Mouse (Mus musculus): ENCODE results near the gene Taok2. TPM values are rescaled to one million over a fixed set of nuclear protein-coding genes. Genes with fewer than 3 reads are reported as not detected.
A peak's percentile ranks its signal among the peaks of the same experiment; 100 is the strongest.

Taok2 gene
- 23.0 and 24.0 TPM in 2 replicates for polyA plus RNA-seq (2014; fragmentation: Nextera tagmentation; extraction: Ambion mirVana)

GRCm38 (mm10) chr7:126884286-126885164, at the start of gene Taok2:
Taok2 (minus strand) TSS chr7:126884703.
- ATAC-seq (replicated peaks; ENCODE audit: low FRiP score) (peak; percentile 97), DNase-seq (ENCODE audit: low spot score) (peak; percentile 99)
- Histone ChIP-seq H3K4me1 (replicated peaks; ENCODE audit: control insufficient read depth, insufficient read depth, low read length) (peaks cover 29% of the 10 kb centered on the region), H3K27ac (ENCODE audit: low read depth, low read length) (peak within 1 kb of the TSS; percentile 92), H3K36me3 (ENCODE audit: control insufficient read depth, insufficient read depth, low read length) (peaks cover 9% of the 10 kb centered on the region), H3K4me2 (peak within 1 kb of the TSS; percentile 100), H3K9ac (ENCODE audit: low read depth, low read length) (peak within 1 kb of the TSS; percentile 87), H3K27me3 (replicated peaks; ENCODE audit: control insufficient read depth, insufficient read depth, low read length) (no peaks in the 10 kb centered on the region), H3K9me3 (ENCODE audit: control insufficient read depth, low read length) (no peaks in the 10 kb centered on the region), H3K4me3 (ENCODE audit: low read depth, low read length) (peak within 1 kb of the TSS; percentile 88)
- WGBS: under 1% methylated on average over 56 of the region's 56 CpGs

- 74% methylated on average over 2 of the region's 2 CpGs for WGBS
Observed at GRCm38 (mm10) chr7:126932652-126933051, 48.1 kb upstream of the Taok2 start.

GRCm38 (mm10) chr7:126929046-126929445, 44.5 kb upstream of the Taok2 start:
- H3K27ac ChIP-seq (ENCODE audit: low read depth, low read length): peak overlapping the region; percentile 66; the same call in 1 of the 2 replicates

More at GRCm38 (mm10) chr7:126932652-126933051, 48.1 kb upstream of the Taok2 start:
- H3K27ac ChIP-seq (ENCODE audit: low read depth, low read length): no peak overlapping the region
- H3K27me3 ChIP-seq (replicated peaks; ENCODE audit: control insufficient read depth, insufficient read depth, low read length): no peaks in the 10 kb centered on the region
- ATAC-seq (replicated peaks; ENCODE audit: low FRiP score) (no peak), DNase-seq (ENCODE audit: low spot score) (no peak)
- H3K36me3 ChIP-seq (ENCODE audit: control insufficient read depth, insufficient read depth, low read length): peaks cover 18% of the 10 kb centered on the region; the same call in 1 of the 2 replicates
- no peaks in the 10 kb centered on the region for H3K9me3 ChIP-seq (ENCODE audit: control insufficient read depth, low read length)
- H3K4me1 ChIP-seq (replicated peaks; ENCODE audit: control insufficient read depth, insufficient read depth, low read length): peaks cover 10% of the 10 kb centered on the region; the same call in 1 of the 2 replicates
- H3K4me3 ChIP-seq (ENCODE audit: low read depth, low read length): no peak overlapping the region
- H3K4me2 ChIP-seq: no peak overlapping the region
- no peak overlapping the region for H3K9ac ChIP-seq (ENCODE audit: low read depth, low read length)

GRCm38 (mm10) chr7:126928384-126929037, 44.0 kb upstream of the Taok2 start, which contains the start of gene Kctd13:
Kctd13 (plus strand) TSS chr7:126928879.
- H3K27me3 ChIP-seq (replicated peaks; ENCODE audit: control insufficient read depth, insufficient read depth, low read length): no peaks in the 10 kb centered on the region
- H3K4me3 ChIP-seq (ENCODE audit: low read depth, low read length): peak within 1 kb of the TSS; percentile 82
- DNase-seq (ENCODE audit: low spot score) (peak; percentile 91), ATAC-seq (replicated peaks; ENCODE audit: low FRiP score) (peak; percentile 96)
- H3K4me1 ChIP-seq (replicated peaks; ENCODE audit: control insufficient read depth, insufficient read depth, low read length): peaks cover 26% of the 10 kb centered on the region
- no peaks in the 10 kb centered on the region for H3K9me3 ChIP-seq (ENCODE audit: control insufficient read depth, low read length)
- H3K36me3 ChIP-seq (ENCODE audit: control insufficient read depth, insufficient read depth, low read length): peaks cover 5% of the 10 kb centered on the region; the same call in 1 of the 2 replicates
- H3K27ac ChIP-seq (ENCODE audit: low read depth, low read length): peak within 1 kb of the TSS; percentile 66
- peak within 1 kb of the TSS; percentile 92 for H3K9ac ChIP-seq (ENCODE audit: low read depth, low read length)
- 2% methylated on average over 56 of the region's 56 CpGs for WGBS
- H3K4me2 ChIP-seq: peak within 1 kb of the TSS; percentile 94

More at GRCm38 (mm10) chr7:126929046-126929445, 44.5 kb upstream of the Taok2 start:
- under 1% methylated on average over 27 of the region's 27 CpGs for WGBS
- Histone ChIP-seq H3K36me3 (ENCODE audit: control insufficient read depth, insufficient read depth, low read length) (peaks cover 7% of the 10 kb centered on the region; the same call in 1 of the 2 replicates), H3K4me2 (peak overlapping the region; percentile 94), H3K4me1 (replicated peaks; ENCODE audit: control insufficient read depth, insufficient read depth, low read length) (peaks cover 22% of the 10 kb centered on the region), H3K27me3 (replicated peaks; ENCODE audit: control insufficient read depth, insufficient read depth, low read length) (no peaks in the 10 kb centered on the region), H3K4me3 (ENCODE audit: low read depth, low read length) (peak overlapping the region; percentile 82), H3K9ac (ENCODE audit: low read depth, low read length) (peak overlapping the region; percentile 92), H3K9me3 (ENCODE audit: control insufficient read depth, low read length) (no peaks in the 10 kb centered on the region)
- ATAC-seq (replicated peaks; ENCODE audit: low FRiP score): peak; percentile 61
- DNase-seq (ENCODE audit: low spot score): no peak

GRCm38 (mm10) chr7:126926299-126926698, 41.8 kb upstream of the Taok2 start:
- peaks cover 3% of the 10 kb centered on the region; the same call in 1 of the 2 replicates for H3K36me3 ChIP-seq (ENCODE audit: control insufficient read depth, insufficient read depth, low read length)
- peak overlapping the region; percentile 16; the same call in 1 of the 2 replicates for H3K4me2 ChIP-seq
- no peak overlapping the region for H3K4me3 ChIP-seq (ENCODE audit: low read depth, low read length)
- 14% methylated on average over 3 of the region's 3 CpGs for WGBS
- no peak overlapping the region for H3K9ac ChIP-seq (ENCODE audit: low read depth, low read length)
- H3K27me3 ChIP-seq (replicated peaks; ENCODE audit: control insufficient read depth, insufficient read depth, low read length): no peaks in the 10 kb centered on the region
- H3K9me3 ChIP-seq (ENCODE audit: control insufficient read depth, low read length): no peaks in the 10 kb centered on the region
- peaks cover 32% of the 10 kb centered on the region for H3K4me1 ChIP-seq (replicated peaks; ENCODE audit: control insufficient read depth, insufficient read depth, low read length)
- ATAC-seq (replicated peaks; ENCODE audit: low FRiP score) (no peak), DNase-seq (ENCODE audit: low spot score) (no peak)
- no peak overlapping the region; the same call in 1 of the 2 replicates for H3K27ac ChIP-seq (ENCODE audit: low read depth, low read length)

- ATAC-seq (replicated peaks; ENCODE audit: low FRiP score): no peak
- H3K27ac ChIP-seq (ENCODE audit: low read depth, low read length): no peak overlapping the region
Observed at GRCm38 (mm10) chr7:126923999-126924398, 39.5 kb upstream of the Taok2 start.

GRCm38 (mm10) chr7:126922624-126923060, 38.1 kb upstream of the Taok2 start, which contains the start of gene Tmem219:
Tmem219 (minus strand) TSS chr7:126922917.
- Histone ChIP-seq H3K36me3 (ENCODE audit: control insufficient read depth, insufficient read depth, low read length) (no peaks in the 10 kb centered on the region), H3K9me3 (ENCODE audit: control insufficient read depth, low read length) (no peaks in the 10 kb centered on the region), H3K4me3 (ENCODE audit: low read depth, low read length) (no peak within 1 kb of the TSS), H3K27me3 (replicated peaks; ENCODE audit: control insufficient read depth, insufficient read depth, low read length) (no peaks in the 10 kb centered on the region), H3K4me1 (replicated peaks; ENCODE audit: control insufficient read depth, insufficient read depth, low read length) (peaks cover 22% of the 10 kb centered on the region), H3K27ac (ENCODE audit: low read depth, low read length) (no peak within 1 kb of the TSS), H3K4me2 (no peak within 1 kb of the TSS; the same call in 1 of the 2 replicates), H3K9ac (ENCODE audit: low read depth, low read length) (no peak within 1 kb of the TSS)
- ATAC-seq (replicated peaks; ENCODE audit: low FRiP score): no peak
- no peak for DNase-seq (ENCODE audit: low spot score)
- 68% methylated on average over 5 of the region's 5 CpGs for WGBS

More at GRCm38 (mm10) chr7:126923999-126924398, 39.5 kb upstream of the Taok2 start:
- no peak overlapping the region for H3K4me3 ChIP-seq (ENCODE audit: low read depth, low read length)
- peaks cover 27% of the 10 kb centered on the region for H3K4me1 ChIP-seq (replicated peaks; ENCODE audit: control insufficient read depth, insufficient read depth, low read length)
- no peak overlapping the region for H3K9ac ChIP-seq (ENCODE audit: low read depth, low read length)
- no peaks in the 10 kb centered on the region for H3K36me3 ChIP-seq (ENCODE audit: control insufficient read depth, insufficient read depth, low read length)
- no peaks in the 10 kb centered on the region for H3K9me3 ChIP-seq (ENCODE audit: control insufficient read depth, low read length)
- WGBS: 53% methylated on average over 5 of the region's 5 CpGs
- no peaks in the 10 kb centered on the region for H3K27me3 ChIP-seq (replicated peaks; ENCODE audit: control insufficient read depth, insufficient read depth, low read length)
- DNase-seq (ENCODE audit: low spot score): no peak
- no peak overlapping the region for H3K4me2 ChIP-seq

GRCm38 (mm10) chr7:126921563-126921962, 37.1 kb upstream of the Taok2 start:
- 66% methylated on average over 2 of the region's 2 CpGs for WGBS
- Histone ChIP-seq H3K27ac (ENCODE audit: low read depth, low read length) (no peak overlapping the region), H3K27me3 (replicated peaks; ENCODE audit: control insufficient read depth, insufficient read depth, low read length) (no peaks in the 10 kb centered on the region), H3K4me1 (replicated peaks; ENCODE audit: control insufficient read depth, insufficient read depth, low read length) (peaks cover 15% of the 10 kb centered on the region), H3K9me3 (ENCODE audit: control insufficient read depth, low read length) (no peaks in the 10 kb centered on the region), H3K4me2 (no peak overlapping the region), H3K4me3 (ENCODE audit: low read depth, low read length) (no peak overlapping the region), H3K36me3 (ENCODE audit: control insufficient read depth, insufficient read depth, low read length) (no peaks in the 10 kb centered on the region), H3K9ac (ENCODE audit: low read depth, low read length) (no peak overlapping the region)
- ATAC-seq (replicated peaks; ENCODE audit: low FRiP score) (no peak), DNase-seq (ENCODE audit: low spot score) (no peak)
